8 mouse cellular contexts compared by ENCODE assay signal in genomic region chr8:124863163-124863677, GRCm38 (mm10). TPM values are rescaled to one million over a fixed set of nuclear protein-coding genes. Genes with fewer than 3 reads are reported as not detected.
A peak's percentile ranks its signal among the peaks of the same experiment; 100 is the strongest.
DNase-seq lines count a peak whose midpoint lies in the region; ATAC-seq and TF ChIP-seq lines count a peak whose summit lies in the region.

No protein-coding gene starts in this region.

- no peak for TF ChIP-seq EP300 in MEL (IDR thresholded peaks at IDR 0.05; ENCODE audit: low read depth in 1 of 2, low read length in 2 of 2)

- H3K9me3 ChIP-seq in heart, embryonic 14.5 days (ENCODE audit: control insufficient read depth, low read length): no peaks in the 10 kb centered on the region
- no peaks in the 10 kb centered on the region for H3K9me3 ChIP-seq in MEL (replicated peaks; ENCODE audit: insufficient read depth, low read length)
- H3K9me3 ChIP-seq in forebrain, postnatal 0 days (ENCODE audit: low read length): no peaks in the 10 kb centered on the region

- no peak for TF ChIP-seq RAD21 in MEL (IDR thresholded peaks at IDR 0.05; ENCODE audit: low read depth, low read length)

- H3K79me2 ChIP-seq in MEL (ENCODE audit: control insufficient read depth, insufficient read depth, low read length, poor library complexity): peaks cover 71% of the 10 kb centered on the region

- H3K4me1 ChIP-seq in heart, embryonic 14.5 days (ENCODE audit: control insufficient read depth in 2 of 2, insufficient read depth in 2 of 2, low read length in 2 of 2): peaks cover 26 to 49% of the 10 kb centered on the region in 2 experiments
- peaks cover 26 to 44% of the 10 kb centered on the region in 2 experiments for H3K4me1 ChIP-seq in MEL (ENCODE audit: control insufficient read depth in 1 of 2, insufficient read depth in 2 of 2, low read length in 2 of 2)
- H3K4me1 ChIP-seq in forebrain, postnatal 0 days (ENCODE audit: insufficient read depth): peaks cover 6% of the 10 kb centered on the region; the same call in 1 of the 2 replicates

- H3K36me3 ChIP-seq in heart, embryonic 14.5 days (ENCODE audit: control insufficient read depth, insufficient read depth, low read length): peaks cover 30% of the 10 kb centered on the region
- H3K36me3 ChIP-seq in MEL (ENCODE audit: control insufficient read depth in 1 of 2, insufficient read depth in 2 of 2, low read length in 2 of 2): peaks cover 4 to 45% of the 10 kb centered on the region in 2 experiments; a peak in 3 of 4 replicates
- H3K36me3 ChIP-seq in forebrain, postnatal 0 days (ENCODE audit: insufficient read depth): peaks cover 13% of the 10 kb centered on the region; the same call in 1 of the 2 replicates

- peak overlapping the region; percentile 76 for H3K4me2 ChIP-seq in heart, embryonic 14.5 days (ENCODE audit: low read length)
- H3K4me2 ChIP-seq in forebrain, postnatal 0 days (ENCODE audit: low read depth): peak overlapping the region; percentile 77

- peak overlapping the region; percentile 94 to 98 for H3K4me3 ChIP-seq in heart, embryonic 14.5 days (ENCODE audit: control insufficient read depth in 1 of 2, insufficient read depth in 1 of 2, low read depth in 1 of 2, low read length in 2 of 2)
- H3K4me3 ChIP-seq in MEL (ENCODE audit: control insufficient read depth in 1 of 2, insufficient read depth in 1 of 2, low read depth in 2 of 2, low read length in 2 of 2): peak overlapping the region; percentile 81 to 96
- H3K4me3 ChIP-seq in forebrain, postnatal 0 days (ENCODE audit: low read depth, low read length): peak overlapping the region; percentile 96

- peak; percentile 49; the same call in 1 of the 2 replicates for ATAC-seq in heart, embryonic 14.5 days (ENCODE audit: insufficient number of reproducible peaks, insufficient read depth, low FRiP score, low read depth)
- peak; percentile 85 for ATAC-seq in forebrain, postnatal 0 days
- peak; percentile 11 for ATAC-seq in megakaryocyte progenitor cell, adult 5-6 weeks (replicated peaks; ENCODE audit: poor library complexity)

- peak in 1 of 2 experiments; percentile 78; a peak in 1 of 4 replicates for TF ChIP-seq POLR2A in MEL (IDR thresholded peaks at IDR 0.05; ENCODE audit: control insufficient read depth in 1 of 2, insufficient read depth in 1 of 2, low read depth in 1 of 2, low read length in 2 of 2, poor library complexity in 1 of 2)

- peak overlapping the region; percentile 90 to 92 for H3K27ac ChIP-seq in heart, embryonic 14.5 days (replicated peaks in 1 of 2; ENCODE audit: control insufficient read depth in 1 of 2, insufficient read depth in 1 of 2, low read depth in 2 of 2, low read length in 2 of 2)
- peak overlapping the region; percentile 70 for H3K27ac ChIP-seq in MEL (ENCODE audit: control insufficient read depth, low read depth, low read length)
- peak overlapping the region; percentile 91 for H3K27ac ChIP-seq in forebrain, postnatal 0 days (ENCODE audit: low read depth, low read length)

- TF ChIP-seq CTCF in MEL (IDR thresholded peaks at IDR 0.05 in 2 of 3, conservative IDR thresholded peaks at IDR 0.05 in 1 of 3; ENCODE audit: control insufficient read depth in 1 of 3, insufficient read depth in 1 of 3, low read depth in 2 of 3, low read length in 3 of 3, poor library complexity in 1 of 3, severe bottlenecking in 1 of 3): no peak
- TF ChIP-seq CTCF in forebrain, postnatal 0 days (IDR thresholded peaks at IDR 0.05; ENCODE audit: low read depth): no peak

- peak overlapping the region; percentile 97 for H3K9ac ChIP-seq in heart, embryonic 14.5 days (ENCODE audit: low read length)
- peak overlapping the region; percentile 97 for H3K9ac ChIP-seq in MEL (ENCODE audit: control insufficient read depth, low read depth, low read length, poor library complexity, severe bottlenecking)
- H3K9ac ChIP-seq in forebrain, postnatal 0 days: peak overlapping the region; percentile 85

- WGBS in heart, embryonic 14.5 days: under 1% methylated on average over 33 of the region's 33 CpGs
- WGBS in forebrain, postnatal 0 days: under 1% methylated on average over 33 of the region's 33 CpGs

- no peaks in the 10 kb centered on the region for H3K27me3 ChIP-seq in heart, embryonic 14.5 days (ENCODE audit: control insufficient read depth, insufficient read depth, low read length)
- H3K27me3 ChIP-seq in MEL (ENCODE audit: control insufficient read depth in 1 of 2, insufficient read depth in 2 of 2, low read length in 2 of 2): no peaks in the 10 kb centered on the region
- H3K27me3 ChIP-seq in forebrain, postnatal 0 days (ENCODE audit: insufficient read depth, low read length): no peaks in the 10 kb centered on the region

- no peak for DNase-seq in heart, adult 11 months
- no peak for DNase-seq in MEL (ENCODE audit: low read depth, low spot score)
- DNase-seq in forebrain, postnatal 0 days: no peak
- DNase-seq in adrenal gland, adult 8-10 months: no peak
- DNase-seq in cerebellum, postnatal 25 days: no peak
- DNase-seq in layer of hippocampus, adult 8-10 months (ENCODE audit: low spot score in 2 of 2): no peak

TF ChIP-seq in MEL, 35 proteins besides CTCF, POLR2A, EP300 and RAD21:
- TF ChIP-seq KAT2A (conservative IDR thresholded peaks at IDR 0.05; ENCODE audit: low read depth, low read length) (0 out of 2 replicates have a peak, but pooled peaks have one; percentile 3), MXI1 (IDR thresholded peaks at IDR 0.05; ENCODE audit: low read depth, low read length) (no peak), SIN3A (IDR thresholded peaks at IDR 0.05; ENCODE audit: low read length) (peak; percentile 25), TAL1 (IDR thresholded peaks at IDR 0.05; ENCODE audit: low read length) (no peak), USF1 (IDR thresholded peaks at IDR 0.05; ENCODE audit: low read depth, low read length) (no peak), POLR2AphosphoS5 (IDR thresholded peaks at IDR 0.05; ENCODE audit: borderline replicate concordance, low read depth, low read length) (no peak), USF2 (IDR thresholded peaks at IDR 0.05; ENCODE audit: borderline replicate concordance in 1 of 2, insufficient read depth in 1 of 2, low read depth in 1 of 2, low read length in 2 of 2) (no peak)
TF ChIP-seq in MEL: peak in this region for 2.

RNA-seq across cellular contexts. Expression of gene 2810004N23Rik, which starts 0.3 kb away (rescaled TPM):
- 41.9 and 43.8 TPM in 2 replicates for polyA plus RNA-seq in heart, embryonic 14.5 days (2014; fragmentation: Nextera tagmentation; extraction: Ambion mirVana)
- total RNA-seq in MEL (2012; rRNA removed): 57.5 and 64.0 TPM in 2 replicates
- 10 to 100 TPM; 54.8 to 68.9 TPM for polyA plus RNA-seq in MEL (2012; ENCODE audit: insufficient read depth in 1 of 2, insufficient read length in 2 of 2, low read depth in 1 of 2, low replicate concordance in 2 of 2, missing spikeins in 1 of 2)
- total RNA-seq in forebrain, postnatal 0 days (2014; rRNA removed): 25.2 and 33.8 TPM in 2 replicates
- 19.9 and 23.4 TPM in 2 replicates for polyA plus RNA-seq in forebrain, postnatal 0 days (2015; fragmentation: Nextera tagmentation; extraction: Ambion mirVana)
- 29.7 and 35.7 TPM in 2 replicates for total RNA-seq in megakaryocyte progenitor cell, adult 5-6 weeks (2015)
- 68.5 and 72.1 TPM in 2 replicates for total RNA-seq in megakaryocyte progenitor cell, adult 5-6 weeks (2017)
- total RNA-seq in adrenal gland, adult 8-10 months (2022): 10 to 100 TPM; 27.5 to 31.3 (median 29.2) TPM
- total RNA-seq in layer of hippocampus, adult 8-10 months (2022): 10 to 100 TPM; 18.2 to 23.4 (median 21.0) TPM

RNA-seq across cellular contexts. Expression of gene Gnpat, which starts 0.4 kb away (rescaled TPM):
- polyA plus RNA-seq in heart, embryonic 14.5 days (2014; fragmentation: Nextera tagmentation; extraction: Ambion mirVana): 115 and 117 TPM in 2 replicates
- total RNA-seq in MEL (2012; rRNA removed): 74.3 and 86.8 TPM in 2 replicates
- 100 to 1,000 TPM; 117 to 637 TPM for polyA plus RNA-seq in MEL (2012; ENCODE audit: insufficient read depth in 1 of 2, insufficient read length in 2 of 2, low read depth in 1 of 2, low replicate concordance in 2 of 2, missing spikeins in 1 of 2)
- total RNA-seq in forebrain, postnatal 0 days (2014; rRNA removed): 51.8 and 52.9 TPM in 2 replicates
- polyA plus RNA-seq in forebrain, postnatal 0 days (2015; fragmentation: Nextera tagmentation; extraction: Ambion mirVana): 42.7 and 51.7 TPM in 2 replicates
- total RNA-seq in megakaryocyte progenitor cell, adult 5-6 weeks (2015): 108 and 116 TPM in 2 replicates
- 103 and 104 TPM in 2 replicates for total RNA-seq in megakaryocyte progenitor cell, adult 5-6 weeks (2017)
- total RNA-seq in adrenal gland, adult 8-10 months (2022): 100 to 1,000 TPM in 3 of 4 experiments, 10 to 100 TPM in 1; 93.8 to 131 (median 107) TPM
- total RNA-seq in layer of hippocampus, adult 8-10 months (2022): 10 to 100 TPM; 55.9 to 63.9 (median 62.1) TPM

RNA-seq across cellular contexts. Expression of gene Exoc8, which starts 34.3 kb away (rescaled TPM):
- 5.8 and 6.5 TPM in 2 replicates for polyA plus RNA-seq in heart, embryonic 14.5 days (2014; fragmentation: Nextera tagmentation; extraction: Ambion mirVana)
- total RNA-seq in MEL (2012; rRNA removed): 14.4 and 16.9 TPM in 2 replicates
- polyA plus RNA-seq in MEL (2012; ENCODE audit: insufficient read depth in 1 of 2, insufficient read length in 2 of 2, low read depth in 1 of 2, low replicate concordance in 2 of 2, missing spikeins in 1 of 2): 1 to 10 TPM in 1 of 2 experiments, not detected in 1; 9.5 TPM
- 31.2 and 33.9 TPM in 2 replicates for total RNA-seq in forebrain, postnatal 0 days (2014; rRNA removed)
- polyA plus RNA-seq in forebrain, postnatal 0 days (2015; fragmentation: Nextera tagmentation; extraction: Ambion mirVana): 7.4 and 9.9 TPM in 2 replicates
- total RNA-seq in megakaryocyte progenitor cell, adult 5-6 weeks (2015): 7.9 and 8.7 TPM in 2 replicates
- total RNA-seq in megakaryocyte progenitor cell, adult 5-6 weeks (2017): 12.8 and 17.7 TPM in 2 replicates
- 10 to 100 TPM; 22.1 to 28.1 (median 25.0) TPM for total RNA-seq in adrenal gland, adult 8-10 months (2022)
- 10 to 100 TPM; 33.0 to 34.5 (median 33.3) TPM for total RNA-seq in layer of hippocampus, adult 8-10 months (2022)

RNA-seq across cellular contexts. Expression of gene Sprtn, which starts 34.5 kb away (rescaled TPM):
- polyA plus RNA-seq in heart, embryonic 14.5 days (2014; fragmentation: Nextera tagmentation; extraction: Ambion mirVana): 6.5 and 6.8 TPM in 2 replicates
- total RNA-seq in MEL (2012; rRNA removed): 23.2 and 27.2 TPM in 2 replicates
- 10 to 100 TPM in 1 of 2 experiments, not detected in 1; 31.8 TPM for polyA plus RNA-seq in MEL (2012; ENCODE audit: insufficient read depth in 1 of 2, insufficient read length in 2 of 2, low read depth in 1 of 2, low replicate concordance in 2 of 2, missing spikeins in 1 of 2)
- 13.0 and 16.0 TPM in 2 replicates for total RNA-seq in forebrain, postnatal 0 days (2014; rRNA removed)
- 5.1 and 6.0 TPM in 2 replicates for polyA plus RNA-seq in forebrain, postnatal 0 days (2015; fragmentation: Nextera tagmentation; extraction: Ambion mirVana)
- 15.7 and 19.1 TPM in 2 replicates for total RNA-seq in megakaryocyte progenitor cell, adult 5-6 weeks (2015)
- total RNA-seq in megakaryocyte progenitor cell, adult 5-6 weeks (2017): 19.6 and 25.5 TPM in 2 replicates
- total RNA-seq in adrenal gland, adult 8-10 months (2022): 10 to 100 TPM; 19.4 to 23.6 (median 21.5) TPM
- 10 to 100 TPM; 13.2 to 16.5 (median 15.3) TPM for total RNA-seq in layer of hippocampus, adult 8-10 months (2022)

Comparison
In these comparisons a context has a peak if more than half of its experiments do, and no peak if none do; other contexts are left out.
1. ATAC-seq: peak in every context shown above with its lines; median percentile 85 in forebrain, postnatal 0 days; 49 in heart, embryonic 14.5 days; 11 in megakaryocyte progenitor cell, adult 5-6 weeks.